In genomic region chr2:91646733-91647132, GRCm38 (mm10) we compare ENCODE assay signal across 10 mouse cellular contexts. TPM values are rescaled to one million over a fixed set of nuclear protein-coding genes. Genes with fewer than 3 reads are reported as not detected.
DNase-seq lines count a peak whose midpoint lies in the region; ATAC-seq lines count a peak whose summit lies in the region.
"Had no signal": no experiment of that assay in that cellular context is flagged by ENCODE, and none has a peak within 500 bp of the region (broad histone marks: within the 10 kb centered on the region; RNA-seq: fewer than 3 reads in every experiment).

No protein-coding gene starts in this region.

- H3K4me1 ChIP-seq in liver, embryonic 12.5 days, result peaks cover 58% of the 10 kb centered on the region

- H3K27ac ChIP-seq in liver, embryonic 12.5 days, result no peak overlapping the region
- H3K27ac ChIP-seq: heart, embryonic 15.5 days had no signal

- H3K4me3 ChIP-seq in liver, embryonic 12.5 days, result no peak overlapping the region
- H3K4me3 ChIP-seq: heart, embryonic 15.5 days had no signal

- H3K9me3 ChIP-seq in liver, embryonic 12.5 days (replicated peaks), result no peaks in the 10 kb centered on the region
- H3K9me3 ChIP-seq: heart, embryonic 15.5 days had no signal

- no peaks in the 10 kb centered on the region for H3K27me3 ChIP-seq in liver, embryonic 12.5 days (replicated peaks)
- H3K27me3 ChIP-seq: heart, embryonic 15.5 days; Patski had no signal

- ATAC-seq in liver, embryonic 12.5 days, result no peak
- ATAC-seq in megakaryocyte progenitor cell, adult 5-6 weeks (replicated peaks; ENCODE audit: poor library complexity), result peak; percentile 27; the same call in 1 of the 2 replicates
- ATAC-seq: Patski had no signal

- DNase-seq in adrenal gland, postnatal 10 days, result peak; percentile 61
- no peak for DNase-seq in adrenal gland, postnatal 4 days (ENCODE audit: low spot score in 2 of 2)
- peak; percentile 74 for DNase-seq in liver
- peak; percentile 64 for DNase-seq in cerebellum, adult 18-20 months
- DNase-seq in kidney, postnatal 10 days, result peak; percentile 77
- peak; percentile 75 for DNase-seq in thymus, postnatal 14 days

- H3K9ac ChIP-seq in liver, embryonic 12.5 days, result no peak overlapping the region
- H3K9ac ChIP-seq: heart, embryonic 15.5 days had no signal

- H3K36me3 ChIP-seq in liver, embryonic 12.5 days, result peaks cover 58% of the 10 kb centered on the region

- WGBS in liver, embryonic 12.5 days (ENCODE audit: insufficient replicate concordance), result 30% methylated on average over 1 of the region's 1 CpGs

- H3K4me2 ChIP-seq in liver, embryonic 12.5 days, result no peak overlapping the region
- H3K4me2 ChIP-seq: heart, embryonic 15.5 days had no signal

RNA-seq across cellular contexts. Expression of gene Zfp408, which starts 2.9 kb away (rescaled TPM):
- total RNA-seq in adrenal gland, postnatal 10 days (2021), result 10 to 100 TPM; 13.2 to 16.9 TPM
- total RNA-seq in adrenal gland, postnatal 4 days (2021), result 10 to 100 TPM; 29.2 to 31.7 TPM
- 5.0 and 5.9 TPM in 2 replicates for polyA plus RNA-seq in liver, embryonic 12.5 days (2016; fragmentation: Nextera tagmentation; extraction: Ambion mirVana)
- total RNA-seq in megakaryocyte progenitor cell, adult 5-6 weeks (2015), result 4.9 and 5.2 TPM in 2 replicates
- 9.2 and 11.1 TPM in 2 replicates for total RNA-seq in megakaryocyte progenitor cell, adult 5-6 weeks (2017)

RNA-seq across cellular contexts. Expression of gene Arhgap1, which starts 2.9 kb away (rescaled TPM):
- total RNA-seq in adrenal gland, postnatal 10 days (2021), result 10 to 100 TPM; 53.8 to 70.9 TPM
- 10 to 100 TPM; 89.4 to 90.6 TPM for total RNA-seq in adrenal gland, postnatal 4 days (2021)
- polyA plus RNA-seq in liver, embryonic 12.5 days (2016; fragmentation: Nextera tagmentation; extraction: Ambion mirVana), result 59.8 and 66.1 TPM in 2 replicates
- 66.3 and 67.1 TPM in 2 replicates for total RNA-seq in megakaryocyte progenitor cell, adult 5-6 weeks (2015)
- 45.0 and 58.6 TPM in 2 replicates for total RNA-seq in megakaryocyte progenitor cell, adult 5-6 weeks (2017)

RNA-seq across cellular contexts. Expression of gene F2, which starts 10.5 kb away (rescaled TPM):
- total RNA-seq in adrenal gland, postnatal 10 days (2021), result 100 to 1,000 TPM; 156 to 377 TPM
- 100 to 1,000 TPM in 1 of 2 experiments, 1 to 10 TPM in 1; 4.0 to 135 TPM for total RNA-seq in adrenal gland, postnatal 4 days (2021)
- 121 and 125 TPM in 2 replicates for polyA plus RNA-seq in liver, embryonic 12.5 days (2016; fragmentation: Nextera tagmentation; extraction: Ambion mirVana)
- total RNA-seq in megakaryocyte progenitor cell, adult 5-6 weeks (2015), result not detected in 2 replicates
- not detected in 2 replicates for total RNA-seq in megakaryocyte progenitor cell, adult 5-6 weeks (2017)
- polyA plus RNA-seq: Patski had no signal

Comparison
In these comparisons a context has a peak if more than half of its experiments do, and no peak if none do; other contexts are left out.
1. DNase-seq: peak in adrenal gland, postnatal 10 days (single experiment), liver (single experiment), cerebellum, adult 18-20 months (2 of 2), kidney, postnatal 10 days (single experiment) and thymus, postnatal 14 days (single experiment); none in adrenal gland, postnatal 4 days (0 of 2).
2. RNA of gene F2, which starts 10.5 kb away (total RNA-seq): 156 to 377 TPM in adrenal gland, postnatal 10 days and 4.0 to 135 TPM in adrenal gland, postnatal 4 days; not detected in megakaryocyte progenitor cell, adult 5-6 weeks; every median in the first group is over 4 times any median in the second.